Mouse (Mus musculus) adrenal gland, adult (tissue): ENCODE measurements at regions not wholly inside any gene's neighbourhood (a gene's known extent, or its start where the extent isn't known, plus 50 kb on each side); places are given as distances from the start of the nearest gene placed in this dataset.

Experiments used
- DNase-seq, 2 experiments: peaks; one replicate each; pipeline ENCODE4 v3.0.0; 2022 to 2023; ENCODE audit warnings: low spot score in 1 of 2; ENCODE audit not compliant: inconsistent age in 2 of 2

GRCm38 (mm10) chr13:85436254-85436653 lies 147.3 kb upstream of the Rasa1 start:
- DNase-seq = no peak

- DNase-seq = no peak
These were observed 141.9 kb upstream of the Rasa1 start for GRCm38 (mm10) chr13:85430821-85431220.

GRCm38 (mm10) chr13:85430040-85430439 lies 141.1 kb upstream of the Rasa1 start:
- no peak for DNase-seq

GRCm38 (mm10) chr13:85418671-85419070 lies 129.7 kb upstream of the Rasa1 start:
- no peak for DNase-seq

GRCm38 (mm10) chr13:85414951-85415350 lies 126.0 kb upstream of the Rasa1 start:
- DNase-seq = no peak

- DNase-seq = no peak
These were observed 122.4 kb upstream of the Rasa1 start for GRCm38 (mm10) chr13:85411327-85411726.

GRCm38 (mm10) chr13:85398834-85399233 lies 109.9 kb upstream of the Rasa1 start:
- no peak for DNase-seq

GRCm38 (mm10) chr13:85376338-85376998 lies 87.5 kb upstream of the Rasa1 start:
- no peak for DNase-seq

- DNase-seq = no peak
These were observed 70.7 kb upstream of the Rasa1 start for GRCm38 (mm10) chr13:85359621-85360020.

GRCm38 (mm10) chr13:85359143-85359542 lies 70.2 kb upstream of the Rasa1 start:
- no peak for DNase-seq

GRCm38 (mm10) chr13:85352061-85352460 lies 63.1 kb upstream of the Rasa1 start:
- no peak for DNase-seq
